18 mouse cellular contexts compared by ENCODE assay signal in the genomic region with DNA sequence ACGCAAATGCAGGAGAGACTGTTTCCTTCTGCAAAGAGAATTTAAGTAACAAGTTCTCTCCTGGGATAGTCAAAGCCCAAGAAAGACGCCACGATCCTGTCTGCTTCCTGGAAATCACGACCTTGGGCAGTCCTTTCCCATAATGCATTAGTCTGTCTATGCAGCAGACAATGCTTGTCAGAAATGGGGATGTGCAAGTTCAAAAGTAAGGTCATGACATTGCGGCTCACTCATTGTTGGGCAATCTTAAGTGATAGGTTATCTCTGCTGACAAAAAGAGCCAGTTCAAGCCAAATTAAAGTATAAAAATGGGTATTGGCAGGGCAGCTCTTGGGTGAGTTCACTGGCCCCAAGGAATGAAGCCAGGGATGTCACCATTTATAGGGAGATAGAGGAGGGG. TPM values are rescaled to one million over a fixed set of nuclear protein-coding genes. Genes with fewer than 3 reads are reported as not detected.
DNase-seq lines count a peak whose midpoint lies in the region; ATAC-seq and TF ChIP-seq lines count a peak whose summit lies in the region.
"Had no signal": no experiment of that assay in that cellular context is flagged by ENCODE, and none has a peak within 500 bp of the region (broad histone marks: within the 10 kb centered on the region; RNA-seq: fewer than 3 reads in every experiment).

No protein-coding gene starts in this region.

- H3K4me2 ChIP-seq in lung, postnatal 0 days (replicated peaks; ENCODE audit: low read depth, low read length): no peak overlapping the region
- no peak overlapping the region for H3K4me2 ChIP-seq in neural tube, embryonic 15.5 days
- H3K4me2 ChIP-seq: embryonic facial prominence, embryonic 12.5 days; forebrain, embryonic 15.5 days; heart, embryonic 12.5 days; hindbrain, embryonic 14.5 days had no signal

- no peak overlapping the region for H3K9ac ChIP-seq in lung, postnatal 0 days (replicated peaks; ENCODE audit: low read depth)
- no peak overlapping the region for H3K9ac ChIP-seq in neural tube, embryonic 15.5 days (replicated peaks)
- H3K9ac ChIP-seq: embryonic facial prominence, embryonic 12.5 days; forebrain, embryonic 15.5 days; heart, embryonic 12.5 days; hindbrain, embryonic 14.5 days had no signal

- WGBS in lung, postnatal 0 days: 56% methylated on average over 5 of the region's 5 CpGs
- 78% methylated on average over 5 of the region's 5 CpGs for WGBS in neural tube, embryonic 15.5 days

- H3K27me3 ChIP-seq in lung, postnatal 0 days (replicated peaks; ENCODE audit: insufficient read depth, low read length): no peaks in the 10 kb centered on the region
- no peaks in the 10 kb centered on the region for H3K27me3 ChIP-seq in neural tube, embryonic 15.5 days (replicated peaks)
- H3K27me3 ChIP-seq: embryonic facial prominence, embryonic 12.5 days; forebrain, embryonic 15.5 days; heart, embryonic 12.5 days had no signal

- 0 out of 2 replicates have a peak, but pooled peaks cover 7% of the 10 kb centered on the region for H3K4me1 ChIP-seq in lung, postnatal 0 days (ENCODE audit: insufficient read depth, low read depth, low read length)
- peaks cover 9% of the 10 kb centered on the region for H3K4me1 ChIP-seq in neural tube, embryonic 15.5 days

- TF ChIP-seq EP300 in lung, postnatal 0 days (IDR thresholded peaks at IDR 0.05): no peak

- no peak for ATAC-seq in lung, postnatal 0 days
- ATAC-seq in megakaryocyte, adult 5-6 weeks (ENCODE audit: poor library complexity, severe bottlenecking): peak; percentile 78
- ATAC-seq in neural tube, embryonic 15.5 days (ENCODE audit: low FRiP score): no peak
- ATAC-seq: forebrain, embryonic 15.5 days had no signal

- H3K4me3 ChIP-seq in lung, postnatal 0 days (ENCODE audit: low read depth, low read length): no peak overlapping the region
- no peak overlapping the region for H3K4me3 ChIP-seq in neural tube, embryonic 15.5 days (replicated peaks)
- H3K4me3 ChIP-seq: embryonic facial prominence, embryonic 12.5 days; forebrain, embryonic 15.5 days; heart, embryonic 12.5 days; hindbrain, embryonic 10.5 days had no signal

- H3K27ac ChIP-seq in lung, postnatal 0 days (ENCODE audit: low read length): no peak overlapping the region
- no peak overlapping the region for H3K27ac ChIP-seq in neural tube, embryonic 15.5 days (replicated peaks)
- H3K27ac ChIP-seq: embryonic facial prominence, embryonic 12.5 days; forebrain, embryonic 15.5 days; hindbrain, embryonic 10.5 days; hindbrain, embryonic 14.5 days had no signal

- TF ChIP-seq CTCF in lung, postnatal 0 days (IDR thresholded peaks at IDR 0.05): no peak

- 0 out of 2 replicates have a peak, but pooled peaks cover 9% of the 10 kb centered on the region for H3K36me3 ChIP-seq in lung, postnatal 0 days (ENCODE audit: insufficient read depth, low read length)
- peaks cover 17% of the 10 kb centered on the region for H3K36me3 ChIP-seq in neural tube, embryonic 15.5 days

- DNase-seq in adrenal gland, postnatal 14 days: peak; percentile 24
- DNase-seq in adrenal gland, postnatal 4 days (ENCODE audit: low spot score in 2 of 2): no peak
- DNase-seq in lung, postnatal 36 days: peak; percentile 28
- DNase-seq in lung, postnatal 0 days (ENCODE audit: low spot score): no peak
- peak; percentile 23 to 33 for DNase-seq in adrenal gland, postnatal 36 days
- no peak for DNase-seq in embryo, embryonic 9.5 days (ENCODE audit: extremely low spot score)
- DNase-seq: cerebellum, adult 11 months; cerebellum, adult 8-10 months; cerebellum, postnatal 14 days; embryo, embryonic 11 days; gastrocnemius, postnatal 10 days had no signal

- no peaks in the 10 kb centered on the region for H3K9me3 ChIP-seq in lung, postnatal 0 days (ENCODE audit: low read length)
- no peaks in the 10 kb centered on the region for H3K9me3 ChIP-seq in neural tube, embryonic 15.5 days (replicated peaks)
- H3K9me3 ChIP-seq: embryonic facial prominence, embryonic 12.5 days; forebrain, embryonic 15.5 days; heart, embryonic 12.5 days had no signal

RNA-seq across cellular contexts. Expression of a gene that starts 51.6 kb away (rescaled TPM):
- 299 and 320 TPM in 2 replicates for total RNA-seq in adrenal gland, postnatal 14 days (2021)
- 100 to 1,000 TPM; 403 to 480 TPM for total RNA-seq in adrenal gland, postnatal 4 days (2021)
- 425 and 457 TPM in 2 replicates for polyA plus RNA-seq in lung, postnatal 0 days (2015; fragmentation: Nextera tagmentation; extraction: Ambion mirVana)
- total RNA-seq in adrenal gland, postnatal 36 days (2021): 100 to 1,000 TPM; 345 to 351 TPM
- total RNA-seq in megakaryocyte, adult 5-6 weeks (2015): 249 and 260 TPM in 2 replicates
- 383 and 394 TPM in 2 replicates for total RNA-seq in megakaryocyte, adult 5-6 weeks (2017)
- 454 and 487 TPM in 2 replicates for polyA plus RNA-seq in neural tube, embryonic 15.5 days (2015; fragmentation: Nextera tagmentation; extraction: Ambion mirVana)

Comparison
In these comparisons a context has a peak if more than half of its experiments do, and no peak if none do; other contexts are left out.
1. DNase-seq: peak in adrenal gland, postnatal 14 days (single experiment), lung, postnatal 36 days (single experiment) and adrenal gland, postnatal 36 days (2 of 2); none in adrenal gland, postnatal 4 days (0 of 2), lung, postnatal 0 days (single experiment) and embryo, embryonic 9.5 days (single experiment).